Mouse (Mus musculus): ENCODE measurements at regions not wholly inside any gene's neighbourhood (a gene's known extent, or its start where the extent isn't known, plus 50 kb on each side); places are given as distances from the start of the nearest gene placed in this dataset.

DNA sequence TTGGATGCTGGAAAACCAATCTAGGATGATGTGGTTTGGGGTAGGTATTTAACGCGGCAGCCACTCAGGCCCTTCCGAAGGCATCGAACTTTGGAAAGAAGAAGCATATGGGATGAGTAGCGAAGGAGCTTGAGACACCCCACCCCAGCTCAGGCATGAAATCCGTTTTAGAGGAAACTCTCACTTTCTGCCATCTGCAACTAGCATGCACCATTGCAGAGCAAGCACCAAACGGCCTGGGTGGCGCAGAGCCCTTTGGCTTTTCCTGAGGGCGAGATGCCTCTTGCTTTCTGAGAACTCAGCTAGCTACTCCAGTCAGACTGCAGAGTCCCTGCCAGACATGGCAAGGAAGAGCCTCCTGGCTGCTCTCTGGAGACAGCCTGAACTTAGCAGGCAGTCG, 209.9 kb upstream of the Nlrp1b start:
- Histone ChIP-seq H3K27me3 (no peaks in the 10 kb centered on the region), H3K4me3 (peak overlapping the region; percentile 22), H3K27ac (replicated peaks) (peak overlapping the region; percentile 75), H3K4me1 (replicated peaks) (peaks cover 31% of the 10 kb centered on the region), H3K9ac (peak overlapping the region; percentile 49; the same call in 1 of the 2 replicates), H3K36me3 (no peaks in the 10 kb centered on the region), H3K9me3 (peaks cover 3% of the 10 kb centered on the region; the same call in 1 of the 2 replicates), H3K4me2 (peak overlapping the region; percentile 50)
- 50% methylated on average over 10 of the region's 10 CpGs for WGBS
- no peak for ATAC-seq (ENCODE audit: low read depth)

DNA sequence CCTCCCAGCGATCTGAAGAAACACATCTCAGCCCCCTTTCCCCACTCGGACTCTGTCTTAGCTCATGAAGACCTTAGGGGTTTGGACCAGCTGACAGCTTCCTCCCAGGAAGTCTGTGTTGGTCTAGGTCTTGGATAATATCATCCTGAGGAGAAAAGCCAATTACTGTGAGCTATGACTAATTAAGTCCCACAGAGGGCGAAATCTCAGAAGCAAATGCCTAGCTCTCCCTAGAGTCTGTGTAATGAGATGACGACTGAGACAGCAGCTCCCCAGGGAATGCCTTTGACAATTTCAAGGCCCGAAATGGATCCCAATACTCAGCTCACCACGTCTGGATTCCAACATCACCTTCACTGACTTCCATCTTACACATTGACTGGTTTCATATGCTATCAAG, 213.5 kb upstream of the Nlrp1b start:
- WGBS, result 39% methylated on average over 6 of the region's 6 CpGs
- Histone ChIP-seq H3K4me3 (no peak overlapping the region), H3K4me2 (no peak overlapping the region), H3K4me1 (replicated peaks) (peaks cover 42% of the 10 kb centered on the region), H3K27ac (replicated peaks) (no peak overlapping the region), H3K9ac (no peak overlapping the region), H3K27me3 (no peaks in the 10 kb centered on the region), H3K36me3 (no peaks in the 10 kb centered on the region), H3K9me3 (no peaks in the 10 kb centered on the region)
- no peak for ATAC-seq (ENCODE audit: low read depth)

DNA sequence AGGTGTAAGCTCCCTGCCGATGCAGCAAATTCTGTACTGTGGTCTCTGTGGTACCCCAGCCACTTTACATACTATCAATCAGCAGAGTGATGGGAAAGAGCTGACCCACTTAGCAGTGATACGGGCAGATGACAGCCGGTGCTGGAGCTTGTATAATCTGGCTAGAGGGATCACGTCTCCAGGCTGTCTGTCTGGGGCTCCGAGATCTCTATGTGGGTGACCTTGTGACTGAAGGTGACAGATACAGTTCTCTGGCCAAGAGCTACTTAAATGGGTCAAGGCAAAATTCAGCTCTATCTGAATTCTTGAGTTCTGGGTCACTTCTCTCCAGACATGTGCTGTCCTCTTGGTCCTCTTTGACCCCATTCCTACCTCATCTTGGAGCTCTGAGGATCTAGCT, 216.1 kb upstream of the Nlrp1b start:
- Histone ChIP-seq H3K9me3 (no peaks in the 10 kb centered on the region), H3K9ac (no peak overlapping the region), H3K4me1 (replicated peaks) (peaks cover 25% of the 10 kb centered on the region), H3K4me2 (no peak overlapping the region), H3K27me3 (no peaks in the 10 kb centered on the region), H3K36me3 (no peaks in the 10 kb centered on the region), H3K4me3 (no peak overlapping the region), H3K27ac (replicated peaks) (no peak overlapping the region)
- WGBS, result 50% methylated on average over 5 of the region's 5 CpGs
- ATAC-seq (ENCODE audit: low read depth), result no peak

DNA sequence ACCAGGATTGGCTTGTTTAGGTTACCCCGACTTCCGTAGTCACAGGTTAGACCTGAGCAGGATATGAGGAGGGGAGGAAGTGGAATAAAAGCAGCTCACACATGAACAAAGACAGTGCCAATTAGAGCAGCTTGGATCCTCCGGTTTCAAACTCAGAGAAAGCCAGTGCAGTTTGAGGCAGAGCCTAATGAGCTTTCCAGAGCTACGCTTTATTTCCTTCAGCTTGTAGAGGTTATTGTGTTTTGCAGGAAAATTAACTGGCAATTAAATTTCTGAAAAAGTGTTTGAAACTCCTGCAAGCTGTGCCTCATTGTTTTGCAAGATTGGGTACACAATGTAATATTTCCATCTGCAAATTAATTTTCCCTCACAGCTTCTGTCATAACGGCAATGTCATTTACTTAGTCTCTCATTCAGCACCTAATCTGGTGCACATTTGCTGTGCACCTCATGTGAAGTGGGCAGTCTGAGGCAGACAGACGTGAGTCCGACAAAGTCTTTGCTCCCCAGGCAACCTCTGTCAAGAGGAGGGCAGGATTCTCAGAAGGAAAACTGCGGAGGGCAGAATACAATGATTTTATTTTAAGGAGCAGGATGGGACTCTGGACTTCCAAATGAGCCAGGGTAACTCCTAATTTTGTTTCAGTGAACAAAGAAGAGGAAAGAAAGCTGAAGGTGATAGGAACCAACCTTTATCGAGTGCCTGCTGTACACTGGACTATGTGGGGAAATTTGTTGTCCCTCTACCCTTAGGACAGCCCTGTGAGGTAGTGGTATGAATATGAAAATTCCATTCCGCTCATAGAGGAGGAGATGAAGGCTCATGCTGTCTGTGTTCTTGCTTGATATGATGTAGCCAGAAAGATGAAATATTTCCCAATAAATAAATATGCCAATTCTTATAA, 217.6 kb upstream of the Nlrp1b start:
- Histone ChIP-seq H3K27me3 (no peaks in the 10 kb centered on the region), H3K4me3 (no peak overlapping the region), H3K9me3 (no peaks in the 10 kb centered on the region), H3K27ac (replicated peaks) (peak overlapping the region; percentile 4; the same call in 1 of the 2 replicates), H3K4me1 (replicated peaks) (peaks cover 25% of the 10 kb centered on the region), H3K36me3 (no peaks in the 10 kb centered on the region), H3K4me2 (no peak overlapping the region), H3K9ac (no peak overlapping the region)
- ATAC-seq (ENCODE audit: low read depth), result no peak
- 61% methylated on average over 10 of the region's 10 CpGs for WGBS

DNA sequence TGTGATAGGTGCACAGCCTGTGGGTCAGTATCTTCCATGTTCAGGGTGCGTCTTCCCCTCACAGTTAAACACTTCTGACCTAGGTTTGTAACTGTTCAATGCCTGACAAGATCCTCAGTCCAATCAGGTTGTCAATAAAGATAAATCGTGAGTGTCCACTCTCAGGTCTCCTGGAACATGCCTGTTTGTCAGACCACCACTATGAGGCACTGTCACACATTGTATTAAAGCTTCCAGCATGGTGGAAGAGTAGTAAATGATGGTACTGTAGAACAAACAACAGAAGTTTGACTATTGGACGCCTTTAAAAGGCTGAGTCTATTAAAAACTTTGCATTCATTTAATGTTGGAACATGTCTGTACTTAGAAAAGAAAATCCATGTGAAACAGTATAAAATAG, 249.6 kb upstream of the Nlrp1b start:
- no peak overlapping the region for H3K27ac ChIP-seq (replicated peaks)
- no peak overlapping the region for H3K9ac ChIP-seq
- H3K36me3 ChIP-seq, result no peaks in the 10 kb centered on the region
- no peak for ATAC-seq (ENCODE audit: low read depth)
- no peak overlapping the region for H3K4me3 ChIP-seq
- H3K9me3 ChIP-seq, result no peaks in the 10 kb centered on the region
- no peaks in the 10 kb centered on the region for H3K27me3 ChIP-seq
- no peak overlapping the region for H3K4me2 ChIP-seq
- H3K4me1 ChIP-seq (replicated peaks), result peaks cover 7% of the 10 kb centered on the region; the same call in 1 of the 2 replicates
- WGBS, result 85% methylated on average over 3 of the region's 3 CpGs

DNA sequence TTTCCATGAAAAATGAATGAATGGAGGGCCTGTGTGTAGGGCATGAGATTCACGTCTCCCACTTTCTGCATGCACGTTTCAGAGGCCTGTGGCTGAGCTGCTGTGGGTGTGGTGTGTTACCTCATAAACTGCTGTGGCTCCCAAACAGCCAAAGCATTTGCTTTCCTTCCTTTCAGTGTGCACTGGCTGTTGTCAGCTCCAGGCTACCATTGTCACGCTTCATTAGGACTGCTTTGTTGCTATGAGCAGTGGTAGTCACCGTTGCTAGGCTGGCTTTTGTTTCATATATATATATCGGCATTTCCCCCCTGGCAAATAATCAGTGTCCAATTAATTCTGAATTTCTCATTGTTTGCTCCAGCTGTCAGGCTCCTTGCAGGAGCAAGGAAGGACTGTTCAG, 251.9 kb upstream of the Wscd1 start:
- H3K27me3 ChIP-seq, result no peaks in the 10 kb centered on the region
- ATAC-seq (ENCODE audit: low read depth), result peak; percentile 91
- 13% methylated on average over 5 of the region's 5 CpGs for WGBS
- H3K4me3 ChIP-seq, result no peak overlapping the region
- H3K4me2 ChIP-seq, result no peak overlapping the region
- H3K27ac ChIP-seq (replicated peaks), result peak overlapping the region; percentile 49; the same call in 1 of the 2 replicates
- no peak overlapping the region for H3K9ac ChIP-seq
- no peaks in the 10 kb centered on the region for H3K9me3 ChIP-seq
- peaks cover 20% of the 10 kb centered on the region for H3K4me1 ChIP-seq (replicated peaks)
- H3K36me3 ChIP-seq, result no peaks in the 10 kb centered on the region

DNA sequence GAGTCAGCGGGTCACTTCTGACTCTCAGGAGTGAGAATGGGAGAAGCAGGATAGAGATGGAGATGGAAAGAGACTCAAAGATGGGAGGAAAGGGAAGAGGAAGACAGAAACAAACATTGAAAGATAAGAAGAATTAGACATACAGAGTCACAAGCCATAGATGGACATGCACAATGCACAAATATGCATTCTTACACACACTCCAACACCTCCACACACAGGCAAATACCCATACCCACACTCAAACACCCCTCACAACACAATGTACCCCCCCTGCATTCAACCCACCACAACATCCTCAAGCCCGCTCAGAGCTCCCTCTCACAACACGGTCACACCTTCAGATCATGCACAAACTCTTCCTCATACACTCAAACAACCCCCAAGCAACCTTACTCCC, 251.4 kb upstream of the Wscd1 start:
- peaks cover 20% of the 10 kb centered on the region for H3K4me1 ChIP-seq (replicated peaks)
- no peak overlapping the region for H3K4me2 ChIP-seq
- peak overlapping the region; percentile 49; the same call in 1 of the 2 replicates for H3K27ac ChIP-seq (replicated peaks)
- no peaks in the 10 kb centered on the region for H3K9me3 ChIP-seq
- no peaks in the 10 kb centered on the region for H3K27me3 ChIP-seq
- WGBS, result 51% methylated on average over 3 of the region's 3 CpGs
- ATAC-seq (ENCODE audit: low read depth), result peak; percentile 58; the same call in 1 of the 2 replicates
- no peaks in the 10 kb centered on the region for H3K36me3 ChIP-seq
- no peak overlapping the region for H3K9ac ChIP-seq
- H3K4me3 ChIP-seq, result no peak overlapping the region

DNA sequence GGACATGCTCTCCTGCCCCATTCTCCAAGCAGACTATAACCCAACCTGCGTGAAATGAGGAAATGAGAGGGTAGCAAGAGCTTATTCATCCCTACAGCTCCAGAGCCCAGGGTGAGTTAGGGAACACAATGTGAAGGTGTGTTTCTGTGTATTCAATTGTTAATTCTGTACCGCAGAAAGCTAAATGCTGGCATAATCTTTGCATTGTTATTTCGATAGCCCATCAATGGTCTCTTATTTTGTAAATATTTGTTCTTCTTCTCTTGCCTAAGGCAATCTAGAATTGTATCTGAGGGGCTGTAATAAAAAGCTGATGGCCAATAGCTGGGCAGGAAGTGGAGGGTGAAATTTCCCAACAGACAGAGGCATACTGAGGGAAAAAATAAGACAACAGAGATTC, 247.6 kb upstream of the Wscd1 start:
- no peak overlapping the region for H3K4me3 ChIP-seq
- H3K9ac ChIP-seq, result no peak overlapping the region
- no peaks in the 10 kb centered on the region for H3K9me3 ChIP-seq
- no peak overlapping the region for H3K4me2 ChIP-seq
- no peak for ATAC-seq (ENCODE audit: low read depth)
- WGBS, result 81% methylated on average over 3 of the region's 3 CpGs
- peaks cover 17% of the 10 kb centered on the region for H3K4me1 ChIP-seq (replicated peaks)
- H3K27me3 ChIP-seq, result no peaks in the 10 kb centered on the region
- no peaks in the 10 kb centered on the region for H3K36me3 ChIP-seq
- H3K27ac ChIP-seq (replicated peaks), result no peak overlapping the region

DNA sequence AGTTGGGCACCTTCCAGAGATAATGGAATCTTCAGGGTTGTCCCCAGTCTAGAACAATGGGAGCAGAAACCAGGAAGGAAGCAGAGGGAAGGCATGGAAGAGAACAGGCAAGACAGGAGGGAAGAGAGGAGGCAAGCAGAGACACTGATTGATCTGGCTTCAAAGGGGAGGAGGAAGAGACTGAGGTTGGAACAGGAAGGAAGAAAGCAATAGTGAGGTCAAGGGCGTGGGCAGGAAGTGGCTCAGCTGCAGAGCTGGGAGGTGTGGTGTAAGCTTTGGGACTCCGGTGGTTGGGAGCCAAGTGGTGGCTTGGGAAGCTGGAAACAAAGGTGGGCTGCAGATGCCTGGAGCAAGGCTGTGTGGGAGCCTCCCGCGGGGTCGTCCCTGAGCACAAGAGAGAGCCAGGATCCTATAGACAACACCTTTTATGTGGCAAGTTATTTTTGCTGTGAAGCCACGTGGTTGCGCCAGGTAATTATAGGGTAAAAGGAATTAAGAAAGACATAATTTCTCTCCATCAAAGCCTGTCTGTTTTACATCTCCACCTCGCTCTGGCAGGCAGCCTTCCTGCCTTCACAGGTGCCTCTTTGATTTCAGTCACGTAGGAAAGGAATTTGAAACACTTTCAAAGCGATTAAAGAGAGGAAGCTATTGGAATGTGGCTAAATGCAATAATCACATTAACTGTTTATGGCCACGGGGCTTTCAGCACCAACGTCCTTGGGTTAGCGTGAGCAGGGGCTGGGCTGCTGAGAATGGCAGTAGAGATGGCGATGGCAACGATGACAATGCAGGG, 237.3 kb upstream of the Wscd1 start:
- no peaks in the 10 kb centered on the region for H3K36me3 ChIP-seq
- no peak overlapping the region for H3K4me3 ChIP-seq
- 74% methylated on average over 15 of the region's 15 CpGs for WGBS
- peaks cover 4% of the 10 kb centered on the region for H3K4me1 ChIP-seq (replicated peaks)
- H3K27ac ChIP-seq (replicated peaks), result no peak overlapping the region
- no peak for ATAC-seq (ENCODE audit: low read depth)
- no peak overlapping the region for H3K4me2 ChIP-seq
- no peaks in the 10 kb centered on the region for H3K9me3 ChIP-seq
- no peak overlapping the region for H3K9ac ChIP-seq
- H3K27me3 ChIP-seq, result no peaks in the 10 kb centered on the region

DNA sequence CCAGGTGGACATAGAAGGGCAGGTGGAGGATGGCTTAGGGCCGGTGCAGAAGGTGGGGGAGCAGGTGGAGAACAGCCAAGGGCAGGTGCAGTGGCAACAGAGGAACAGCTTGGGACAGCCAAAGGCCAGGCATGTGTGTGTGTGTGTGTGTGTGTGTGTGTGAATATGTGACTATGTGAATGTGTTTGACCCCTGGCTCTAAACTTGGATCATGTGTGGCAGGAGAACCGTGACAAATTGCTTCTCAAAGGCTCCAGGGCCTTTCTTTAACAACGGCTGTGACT, 236.7 kb upstream of the Wscd1 start:
- Histone ChIP-seq H3K27ac (replicated peaks) (no peak overlapping the region), H3K4me3 (no peak overlapping the region), H3K4me1 (replicated peaks) (peaks cover 8% of the 10 kb centered on the region), H3K9ac (no peak overlapping the region), H3K36me3 (no peaks in the 10 kb centered on the region), H3K9me3 (no peaks in the 10 kb centered on the region), H3K4me2 (no peak overlapping the region), H3K27me3 (no peaks in the 10 kb centered on the region)
- no peak for ATAC-seq (ENCODE audit: low read depth)
- WGBS, result 51% methylated on average over 3 of the region's 3 CpGs

DNA sequence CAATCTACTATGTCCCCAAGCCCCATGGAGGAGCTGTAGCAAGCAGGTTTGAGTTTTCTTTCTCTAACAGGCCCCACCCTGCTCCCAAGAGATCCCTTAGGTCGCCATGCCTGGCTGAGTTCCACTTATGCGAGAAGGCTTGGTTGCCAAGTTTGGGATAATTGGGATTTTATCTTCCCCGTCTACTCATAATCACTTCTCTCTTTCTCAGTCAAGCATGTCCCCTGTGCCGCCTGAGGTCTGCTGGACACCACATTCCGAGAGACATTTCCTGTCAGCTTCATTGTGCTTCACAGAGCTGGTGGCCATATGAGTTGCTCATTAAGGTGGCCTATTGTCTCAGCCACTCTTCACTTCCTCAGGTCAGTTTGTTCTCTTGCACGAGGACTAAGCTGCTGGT, 234.5 kb upstream of the Wscd1 start:
- Histone ChIP-seq H3K4me2 (no peak overlapping the region), H3K27me3 (no peaks in the 10 kb centered on the region), H3K36me3 (no peaks in the 10 kb centered on the region), H3K4me1 (replicated peaks) (peaks cover 8% of the 10 kb centered on the region), H3K4me3 (no peak overlapping the region), H3K9me3 (no peaks in the 10 kb centered on the region), H3K27ac (replicated peaks) (no peak overlapping the region), H3K9ac (no peak overlapping the region)
- no peak for ATAC-seq (ENCODE audit: low read depth)
- 30% methylated on average over 6 of the region's 6 CpGs for WGBS

DNA sequence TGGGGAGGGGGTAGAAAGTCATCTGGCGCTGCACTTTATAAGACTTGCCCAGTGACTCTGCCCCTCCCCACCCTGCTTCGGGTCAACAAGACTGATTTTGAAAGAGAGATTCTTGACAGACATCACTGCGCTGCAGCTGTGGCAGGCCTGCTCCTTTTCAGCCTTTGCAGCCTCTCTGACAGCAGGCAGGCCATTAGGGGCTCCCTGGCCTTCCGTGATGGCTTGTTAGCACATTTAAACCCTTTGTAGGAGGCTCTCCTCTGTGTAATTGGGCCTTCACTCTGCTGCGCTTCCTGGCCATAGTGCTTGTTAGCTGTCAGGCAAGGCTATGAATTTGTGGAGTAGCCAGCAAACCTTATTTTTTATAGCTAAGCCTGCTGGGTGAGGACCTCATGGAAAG, 232.3 kb upstream of the Wscd1 start:
- Histone ChIP-seq H3K4me1 (replicated peaks) (peaks cover 8% of the 10 kb centered on the region), H3K9ac (no peak overlapping the region), H3K9me3 (no peaks in the 10 kb centered on the region), H3K4me2 (no peak overlapping the region), H3K27me3 (no peaks in the 10 kb centered on the region), H3K36me3 (no peaks in the 10 kb centered on the region), H3K4me3 (no peak overlapping the region), H3K27ac (replicated peaks) (no peak overlapping the region)
- no peak for ATAC-seq (ENCODE audit: low read depth)
- WGBS, result 12% methylated on average over 5 of the region's 5 CpGs
